Mouse (Mus musculus): ENCODE measurements at regions not wholly inside any gene's neighbourhood (a gene's known extent, or its start where the extent isn't known, plus 50 kb on each side); places are given as distances from the start of the nearest gene placed in this dataset.

- no peaks in the 10 kb centered on the region for H3K4me1 ChIP-seq (ENCODE audit: control insufficient read depth, insufficient read depth, low read length)
- H3K27ac ChIP-seq (ENCODE audit: insufficient read depth, low read depth, low read length): no peak overlapping the region
- no peak for DNase-seq
- no peaks in the 10 kb centered on the region for H3K36me3 ChIP-seq (ENCODE audit: control insufficient read depth, insufficient read depth, low read length)
- H3K4me3 ChIP-seq (ENCODE audit: insufficient read depth, low read depth, low read length): no peak overlapping the region
- TF ChIP-seq CTCF (conservative IDR thresholded peaks at IDR 0.05; ENCODE audit: insufficient read depth, insufficient read length, low read depth, low read length) (no peak), POLR2A (IDR thresholded peaks at IDR 0.05; ENCODE audit: low read depth, low read length) (no peak)
- no peaks in the 10 kb centered on the region for H3K27me3 ChIP-seq (replicated peaks; ENCODE audit: control insufficient read depth, insufficient read depth, low read length)
Observed at GRCm38 (mm10) chr2:45389902-45390492, 272.8 kb upstream of the Zeb2 start.

GRCm38 (mm10) chr2:45371268-45371667, 254.1 kb upstream of the Zeb2 start:
- Histone ChIP-seq H3K27me3 (replicated peaks; ENCODE audit: control insufficient read depth, insufficient read depth, low read length) (no peaks in the 10 kb centered on the region), H3K4me1 (ENCODE audit: control insufficient read depth, insufficient read depth, low read length) (no peaks in the 10 kb centered on the region), H3K36me3 (ENCODE audit: control insufficient read depth, insufficient read depth, low read length) (no peaks in the 10 kb centered on the region), H3K27ac (ENCODE audit: insufficient read depth, low read depth, low read length) (no peak overlapping the region), H3K4me3 (ENCODE audit: insufficient read depth, low read depth, low read length) (no peak overlapping the region)
- TF ChIP-seq CTCF (conservative IDR thresholded peaks at IDR 0.05; ENCODE audit: insufficient read depth, insufficient read length, low read depth, low read length) (no peak), POLR2A (IDR thresholded peaks at IDR 0.05; ENCODE audit: low read depth, low read length) (no peak)
- 78% methylated on average over 4 of the region's 4 CpGs for WGBS
- DNase-seq: no peak

- TF ChIP-seq POLR2A (IDR thresholded peaks at IDR 0.05; ENCODE audit: low read depth, low read length) (no peak), CTCF (conservative IDR thresholded peaks at IDR 0.05; ENCODE audit: insufficient read depth, insufficient read length, low read depth, low read length) (no peak)
Observed at GRCm38 (mm10) chr2:45370615-45370968, 253.4 kb upstream of the Zeb2 start.

DNA sequence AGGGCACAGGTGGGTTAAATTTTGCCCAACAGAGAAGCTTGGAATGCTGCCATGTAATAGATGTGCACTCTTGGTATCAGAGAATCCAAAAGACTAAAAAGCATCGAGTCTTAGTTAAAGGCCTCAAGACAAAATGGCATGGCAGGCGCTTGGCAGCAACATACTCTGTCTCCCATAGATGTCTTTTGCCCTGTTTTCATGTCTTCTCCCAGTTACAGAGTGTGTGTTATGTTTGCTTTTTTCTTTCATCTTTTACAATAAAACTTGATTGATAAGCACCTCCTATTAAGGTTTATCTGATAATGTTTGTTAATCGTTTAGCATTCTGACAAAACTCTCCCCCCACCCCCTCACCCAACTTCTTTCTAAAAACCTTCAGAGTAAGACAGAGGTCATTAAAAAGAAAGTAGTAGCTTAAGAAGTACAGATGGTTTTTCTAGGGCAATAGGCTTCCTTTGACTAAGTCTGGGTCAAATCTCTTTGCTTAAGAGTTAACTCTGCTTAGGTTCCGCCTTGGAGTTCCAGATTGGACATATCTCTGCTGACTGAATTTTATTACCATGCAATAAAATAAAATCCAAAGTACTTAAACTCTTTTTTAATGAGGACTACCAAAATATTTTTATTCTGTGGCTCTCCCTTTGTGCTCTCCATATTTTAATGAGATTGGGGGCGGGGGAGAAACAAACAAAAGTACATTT, 252.9 kb upstream of the Zeb2 start:
- H3K36me3 ChIP-seq (ENCODE audit: control insufficient read depth, insufficient read depth, low read length): no peaks in the 10 kb centered on the region
- no peaks in the 10 kb centered on the region for H3K27me3 ChIP-seq (replicated peaks; ENCODE audit: control insufficient read depth, insufficient read depth, low read length)
- WGBS: 69% methylated on average over 5 of the region's 5 CpGs
- DNase-seq: peak; percentile 16
- H3K4me1 ChIP-seq (ENCODE audit: control insufficient read depth, insufficient read depth, low read length): no peaks in the 10 kb centered on the region
- no peak for TF ChIP-seq POLR2A (IDR thresholded peaks at IDR 0.05; ENCODE audit: low read depth, low read length)
- TF ChIP-seq CTCF (conservative IDR thresholded peaks at IDR 0.05; ENCODE audit: insufficient read depth, insufficient read length, low read depth, low read length): no peak
- no peak overlapping the region for H3K4me3 ChIP-seq (ENCODE audit: insufficient read depth, low read depth, low read length)
- H3K27ac ChIP-seq (ENCODE audit: insufficient read depth, low read depth, low read length): no peak overlapping the region

More at GRCm38 (mm10) chr2:45370615-45370968, 253.4 kb upstream of the Zeb2 start:
- no peak overlapping the region for H3K4me3 ChIP-seq (ENCODE audit: insufficient read depth, low read depth, low read length)
- 22% methylated on average over 1 of the region's 1 CpGs for WGBS
- no peak for DNase-seq
- no peak overlapping the region for H3K27ac ChIP-seq (ENCODE audit: insufficient read depth, low read depth, low read length)
- H3K4me1 ChIP-seq (ENCODE audit: control insufficient read depth, insufficient read depth, low read length): no peaks in the 10 kb centered on the region
- no peaks in the 10 kb centered on the region for H3K27me3 ChIP-seq (replicated peaks; ENCODE audit: control insufficient read depth, insufficient read depth, low read length)
- H3K36me3 ChIP-seq (ENCODE audit: control insufficient read depth, insufficient read depth, low read length): no peaks in the 10 kb centered on the region

DNA sequence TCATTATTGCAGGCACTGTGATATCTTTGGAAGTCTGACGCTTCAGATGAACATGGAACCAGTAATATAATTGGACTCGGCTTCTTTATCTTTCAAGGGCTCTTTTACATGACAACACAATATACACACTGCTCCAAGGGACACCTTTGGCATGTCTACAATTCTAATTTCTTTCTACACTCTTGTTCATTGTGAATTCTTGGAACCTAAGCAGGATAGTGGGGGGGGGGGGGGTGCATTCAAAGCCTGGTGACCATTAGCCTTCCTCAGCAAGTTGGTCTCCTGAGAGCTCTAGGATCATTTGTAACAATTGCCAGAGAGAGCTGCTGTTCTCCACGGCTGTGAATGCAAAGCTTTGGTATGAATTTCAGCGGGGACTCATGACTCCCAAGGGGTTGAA, 252.2 kb upstream of the Zeb2 start:
- no peak overlapping the region for H3K27ac ChIP-seq (ENCODE audit: insufficient read depth, low read depth, low read length)
- no peaks in the 10 kb centered on the region for H3K4me1 ChIP-seq (ENCODE audit: control insufficient read depth, insufficient read depth, low read length)
- H3K27me3 ChIP-seq (replicated peaks; ENCODE audit: control insufficient read depth, insufficient read depth, low read length): no peaks in the 10 kb centered on the region
- 72% methylated on average over 4 of the region's 4 CpGs for WGBS
- H3K36me3 ChIP-seq (ENCODE audit: control insufficient read depth, insufficient read depth, low read length): no peaks in the 10 kb centered on the region
- TF ChIP-seq POLR2A (IDR thresholded peaks at IDR 0.05; ENCODE audit: low read depth, low read length) (no peak), CTCF (conservative IDR thresholded peaks at IDR 0.05; ENCODE audit: insufficient read depth, insufficient read length, low read depth, low read length) (no peak)
- DNase-seq: no peak
- H3K4me3 ChIP-seq (ENCODE audit: insufficient read depth, low read depth, low read length): no peak overlapping the region

DNA sequence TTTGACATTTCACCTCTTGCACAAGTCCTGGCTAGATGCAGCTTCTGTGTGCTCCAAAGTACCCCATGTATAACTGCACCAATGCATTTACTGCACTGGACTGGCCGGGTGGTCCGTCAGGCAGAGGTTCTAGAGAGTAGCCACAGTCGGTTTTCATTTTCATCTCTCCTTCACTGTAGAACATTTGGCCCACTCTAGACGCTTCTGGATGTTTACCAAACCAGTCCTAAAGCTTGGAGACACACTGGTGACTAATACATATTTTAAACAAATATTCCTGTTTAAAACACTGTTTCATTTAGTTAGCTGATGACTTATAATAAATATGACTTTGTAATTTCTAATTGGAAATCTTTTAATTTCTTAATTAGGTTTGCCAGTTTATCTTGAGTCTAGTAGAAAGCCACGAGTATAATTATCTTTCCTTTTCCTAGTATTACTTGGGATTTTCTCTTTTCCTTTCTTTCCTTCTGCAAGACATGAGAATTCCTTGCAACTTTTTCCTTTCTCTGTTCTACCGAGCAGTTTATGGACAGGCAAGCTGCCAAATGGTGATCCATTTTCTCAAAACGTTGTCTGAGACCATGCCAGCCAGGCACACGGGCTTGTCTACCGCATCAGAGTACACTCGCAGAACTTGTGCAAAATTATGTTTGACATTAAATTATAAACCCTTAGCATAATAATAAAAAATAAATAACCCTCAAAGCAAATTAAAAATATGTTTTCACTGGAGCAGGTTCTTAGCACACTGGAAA, 250.4 kb upstream of the Zeb2 start:
- Histone ChIP-seq H3K4me1 (ENCODE audit: control insufficient read depth, insufficient read depth, low read length) (no peaks in the 10 kb centered on the region), H3K27me3 (replicated peaks; ENCODE audit: control insufficient read depth, insufficient read depth, low read length) (no peaks in the 10 kb centered on the region), H3K36me3 (ENCODE audit: control insufficient read depth, insufficient read depth, low read length) (no peaks in the 10 kb centered on the region), H3K27ac (ENCODE audit: insufficient read depth, low read depth, low read length) (no peak overlapping the region), H3K4me3 (ENCODE audit: insufficient read depth, low read depth, low read length) (no peak overlapping the region)
- 75% methylated on average over 10 of the region's 10 CpGs for WGBS
- no peak for DNase-seq
- TF ChIP-seq POLR2A (IDR thresholded peaks at IDR 0.05; ENCODE audit: low read depth, low read length) (no peak), CTCF (conservative IDR thresholded peaks at IDR 0.05; ENCODE audit: insufficient read depth, insufficient read length, low read depth, low read length) (no peak)

DNA sequence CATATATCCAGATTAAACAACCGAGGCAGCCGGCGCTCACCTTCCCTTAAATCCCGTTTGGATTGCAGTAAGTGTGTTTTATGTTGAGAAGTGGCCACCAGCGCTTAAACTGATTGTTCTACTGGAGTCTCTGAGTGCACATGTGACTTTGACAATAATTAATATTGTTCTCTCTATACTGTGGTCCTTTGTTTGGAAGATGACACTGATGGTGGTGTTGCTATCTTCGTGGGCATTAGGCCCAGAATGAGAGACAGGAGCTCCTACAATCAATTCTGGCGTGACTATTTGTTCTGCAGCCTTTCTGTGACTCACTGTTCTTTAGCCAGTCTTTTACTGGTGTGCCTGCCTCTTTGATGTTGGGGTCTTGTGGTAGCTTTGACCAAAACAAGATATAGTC, 240.1 kb upstream of the Zeb2 start:
- TF ChIP-seq CTCF (conservative IDR thresholded peaks at IDR 0.05; ENCODE audit: insufficient read depth, insufficient read length, low read depth, low read length) (no peak), POLR2A (IDR thresholded peaks at IDR 0.05; ENCODE audit: low read depth, low read length) (no peak)
- Histone ChIP-seq H3K36me3 (ENCODE audit: control insufficient read depth, insufficient read depth, low read length) (no peaks in the 10 kb centered on the region), H3K27ac (ENCODE audit: insufficient read depth, low read depth, low read length) (no peak overlapping the region), H3K4me1 (ENCODE audit: control insufficient read depth, insufficient read depth, low read length) (no peaks in the 10 kb centered on the region), H3K4me3 (ENCODE audit: insufficient read depth, low read depth, low read length) (no peak overlapping the region), H3K27me3 (replicated peaks; ENCODE audit: control insufficient read depth, insufficient read depth, low read length) (no peaks in the 10 kb centered on the region)
- 83% methylated on average over 7 of the region's 7 CpGs for WGBS
- DNase-seq: no peak

Data from kidney, adult 2 months (tissue).